Mouse (Mus musculus) spleen, adult 2 months (tissue): Measurements from ENCODE around the gene Cdc42ep2.

Experiments
- CTCF ChIP-seq: fragments of 200-500 bp; IDR thresholded peaks from 2 replicates; pipeline ENCODE4 v1.5.1; 2011; ENCODE audit warnings: mild to moderate bottlenecking, inconsistent platforms; ENCODE audit not compliant: insufficient read depth, insufficient read length, insufficient replicate concordance; ENCODE audit errors: extremely low read depth
- POLR2A ChIP-seq: fragments of 200-500 bp; IDR thresholded peaks from 2 replicates; pipeline ENCODE4 v1.6.1; 2011; ENCODE audit warnings: low read depth, low read length, inconsistent platforms

DNA sequence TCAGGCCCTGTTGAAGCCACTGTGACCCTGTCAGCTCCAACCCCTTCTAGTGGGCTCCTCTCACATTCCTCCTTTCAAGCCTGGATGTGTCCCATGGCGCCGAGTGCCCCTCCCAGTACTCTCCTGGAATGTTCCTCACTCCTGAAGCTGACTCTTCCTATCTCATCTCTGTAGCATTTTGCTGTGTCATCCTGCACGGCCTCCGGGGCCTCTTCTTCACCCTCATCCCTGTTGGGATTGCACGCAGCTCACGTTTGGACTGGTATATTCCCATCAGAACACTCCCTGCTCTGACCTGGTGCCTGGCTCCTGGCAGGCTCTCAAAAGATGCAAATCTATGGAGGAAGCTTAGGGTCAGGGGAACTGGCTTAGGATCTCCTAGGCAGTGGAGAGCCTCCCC lies 42.2 kb upstream of the Cdc42ep2 start:
- TF ChIP-seq CTCF (no peak), POLR2A (no peak)
